In genomic region chr4:55623151-55623760, GRCm38 (mm10) we compare ENCODE assay signal across 12 mouse cellular contexts.
DNase-seq lines count a peak whose midpoint lies in the region; TF ChIP-seq lines count a peak whose summit lies in the region.
"Had no signal": no experiment of that assay in that cellular context is flagged by ENCODE, and none has a peak within 500 bp of the region (broad histone marks: within the 10 kb centered on the region; RNA-seq: fewer than 3 reads in every experiment).

No protein-coding gene starts in this region.

- no peak overlapping the region for H3K4me3 ChIP-seq in bone marrow macrophage, adult 2 months (ENCODE audit: insufficient read depth, low read length)
- H3K4me3 ChIP-seq: embryonic facial prominence, embryonic 13.5 days; hindbrain, embryonic 12.5 days; limb, embryonic 10.5 days; stomach, embryonic 15.5 days had no signal

- peak; percentile 65 for DNase-seq in layer of hippocampus, adult 9-11 months
- DNase-seq in layer of hippocampus, postnatal 14 days (ENCODE audit: low spot score in 2 of 2) = no peak
- peak; percentile 17 for DNase-seq in heart, postnatal 4 days
- DNase-seq in natural killer cell, adult 2 months (ENCODE audit: low spot score in 2 of 2) = peak; percentile 1 to 48
- DNase-seq in c-Kit-positive CD71-positive TER-119-positive erythroid progenitor cells, embryonic 14.5 days (ENCODE audit: low spot score) = no peak
- no peak for DNase-seq in left cerebral cortex, postnatal 4 days
- no peak for DNase-seq in left cerebral cortex, postnatal 10 days (ENCODE audit: extremely low spot score in 1 of 2, low spot score in 2 of 2)

- TF ChIP-seq POLR2A in bone marrow macrophage, adult 2 months (IDR thresholded peaks at IDR 0.05; ENCODE audit: borderline replicate concordance, low read depth, low read length) = no peak

- peaks cover 25% of the 10 kb centered on the region for H3K4me1 ChIP-seq in bone marrow macrophage, adult 2 months (ENCODE audit: control insufficient read depth, insufficient read depth, low read length)
- H3K4me1 ChIP-seq: embryonic facial prominence, embryonic 13.5 days; hindbrain, embryonic 12.5 days; limb, embryonic 10.5 days; stomach, embryonic 15.5 days had no signal

- peak overlapping the region; percentile 75 for H3K27ac ChIP-seq in bone marrow macrophage, adult 2 months (ENCODE audit: insufficient read depth, low read depth, low read length)
- H3K27ac ChIP-seq: embryonic facial prominence, embryonic 13.5 days; hindbrain, embryonic 12.5 days; limb, embryonic 10.5 days; stomach, embryonic 15.5 days had no signal

- TF ChIP-seq CTCF in bone marrow macrophage, adult 2 months (IDR thresholded peaks at IDR 0.05; ENCODE audit: low read depth, low read length) = no peak

- intact Hi-C loops in left cerebral cortex, postnatal 4 days (cut with DNase I) = no loop called here
- intact Hi-C loops in left cerebral cortex, postnatal 10 days (cut with DNase I) = no loop called here

Comparison
In these comparisons a context has a peak if more than half of its experiments do, and no peak if none do; other contexts are left out.
1. DNase-seq: peak in layer of hippocampus, adult 9-11 months (single experiment), heart, postnatal 4 days (single experiment) and natural killer cell, adult 2 months (2 of 2); none in layer of hippocampus, postnatal 14 days (0 of 2), c-Kit-positive CD71-positive TER-119-positive erythroid progenitor cells, embryonic 14.5 days (single experiment), left cerebral cortex, postnatal 4 days (single experiment) and left cerebral cortex, postnatal 10 days (0 of 2).